Mouse (Mus musculus) urinary bladder, postnatal 36 days (tissue): Measurements from ENCODE around the gene Ercc8.

Source experiments
- DNase-seq, 2 experiments: peaks; one replicate each; pipeline ENCODE4 v3.0.0; 2022; ENCODE audit warnings: low spot score in 2 of 2, mixed read lengths in 1 of 2

The Ercc8 gene

DNA sequence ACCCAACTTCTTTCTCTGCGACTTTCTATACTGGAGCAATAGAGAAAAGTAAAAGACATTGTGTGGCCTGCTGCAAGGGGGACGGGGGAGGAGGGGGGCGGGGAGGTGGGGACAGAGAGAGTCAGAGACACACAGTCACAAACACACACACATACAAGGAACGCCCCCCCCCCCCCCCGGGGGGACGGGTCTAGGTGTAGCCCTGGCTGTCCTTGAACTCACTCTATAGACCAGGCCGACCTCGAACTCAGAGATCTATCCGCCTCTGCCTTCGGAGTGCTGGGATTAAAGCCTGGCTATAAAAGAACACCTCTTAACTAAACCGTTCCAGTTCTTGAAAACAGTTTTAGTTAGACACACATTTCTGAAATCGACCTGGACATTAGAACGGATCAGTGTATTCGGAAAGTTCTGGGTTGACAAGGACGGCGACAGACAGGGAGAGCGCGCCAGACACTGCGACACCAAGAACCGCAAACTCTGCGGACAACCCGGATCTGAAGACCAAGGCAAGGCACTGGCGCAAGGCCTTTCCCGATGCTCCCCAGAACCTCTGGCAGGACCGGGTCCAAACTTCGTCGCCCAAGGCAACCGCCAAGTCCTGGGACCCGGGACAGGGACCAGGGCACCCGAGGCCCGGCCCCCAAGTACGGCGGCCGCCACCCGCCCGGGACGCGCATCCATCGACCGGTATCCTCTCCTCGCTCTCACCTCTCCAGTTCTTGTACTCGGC lies 633 bp upstream of the Ercc8 start:
- DNase-seq, result no peak

GRCm38 (mm10) chr13:108159241-108159575 lies 677 bp downstream of the Ercc8 start:
- DNase-seq, result no peak

- DNase-seq, result no peak
Measured at GRCm38 (mm10) chr13:108159963-108160362, 1.4 kb downstream of the Ercc8 start.

GRCm38 (mm10) chr13:108163912-108164311 lies 5.4 kb downstream of the Ercc8 start:
- no peak for DNase-seq

- DNase-seq, result no peak
Measured at GRCm38 (mm10) chr13:108164621-108165020, 6.1 kb downstream of the Ercc8 start.

- DNase-seq, result no peak
Measured at GRCm38 (mm10) chr13:108170002-108170401, 11.5 kb downstream of the Ercc8 start.

- no peak for DNase-seq
Measured at GRCm38 (mm10) chr13:108170511-108170910, 12.0 kb downstream of the Ercc8 start.

GRCm38 (mm10) chr13:108179618-108180017 lies 21.1 kb downstream of the Ercc8 start:
- no peak for DNase-seq

DNA sequence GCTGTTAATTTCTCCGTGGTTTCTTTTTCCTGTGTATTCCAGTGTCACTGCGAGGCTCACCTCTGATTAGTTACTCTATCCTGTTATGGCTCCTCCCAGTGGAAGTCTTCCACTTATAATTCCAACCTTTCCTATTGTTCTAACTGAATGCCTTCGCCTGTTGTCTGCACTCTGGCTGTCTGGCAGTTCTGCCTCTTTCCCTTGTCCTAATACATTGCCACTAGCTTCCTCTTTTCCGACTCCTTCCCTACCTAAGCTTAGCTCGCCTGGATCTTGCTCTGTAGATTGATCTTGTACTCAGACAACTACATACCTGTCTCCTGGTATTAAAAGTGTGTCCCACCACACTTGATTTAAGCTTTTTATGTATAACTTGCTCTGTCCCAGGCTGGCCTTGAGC lies 22.3 kb downstream of the Ercc8 start:
- no peak for DNase-seq

- no peak for DNase-seq
Measured at GRCm38 (mm10) chr13:108184743-108185255, 26.3 kb downstream of the Ercc8 start.

GRCm38 (mm10) chr13:108185530-108185929 lies 27.0 kb downstream of the Ercc8 start:
- no peak for DNase-seq

GRCm38 (mm10) chr13:108187994-108188393 lies 29.5 kb downstream of the Ercc8 start:
- no peak for DNase-seq

- DNase-seq, result peak; percentile 44 to 57
Measured at GRCm38 (mm10) chr13:108191074-108191720, 32.7 kb downstream of the Ercc8 start.

DNA sequence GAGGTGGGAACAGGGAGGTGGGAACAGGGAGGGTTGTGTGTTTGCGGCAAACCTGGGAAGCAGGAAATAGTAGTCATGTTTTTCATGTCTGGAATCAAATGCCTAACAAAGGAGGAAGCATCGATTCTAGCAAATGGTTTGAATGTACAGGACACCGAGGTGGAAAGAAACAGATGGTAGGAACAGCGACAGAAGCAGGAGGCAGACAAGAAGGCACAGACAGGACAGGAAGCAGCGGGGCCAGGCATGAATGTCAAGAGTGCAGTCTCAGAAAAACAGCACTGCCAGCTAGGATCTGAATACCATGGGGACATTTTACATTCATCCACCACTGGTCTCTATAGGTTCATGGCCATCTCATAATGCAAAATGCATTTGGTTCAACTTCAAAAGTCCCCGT lies 36.9 kb downstream of the Ercc8 start:
- DNase-seq, result no peak

- DNase-seq, result no peak
Measured at GRCm38 (mm10) chr13:108204857-108205256, 46.3 kb downstream of the Ercc8 start.

GRCm38 (mm10) chr13:108207447-108207846 lies 48.9 kb downstream of the Ercc8 start:
- no peak for DNase-seq

DNA sequence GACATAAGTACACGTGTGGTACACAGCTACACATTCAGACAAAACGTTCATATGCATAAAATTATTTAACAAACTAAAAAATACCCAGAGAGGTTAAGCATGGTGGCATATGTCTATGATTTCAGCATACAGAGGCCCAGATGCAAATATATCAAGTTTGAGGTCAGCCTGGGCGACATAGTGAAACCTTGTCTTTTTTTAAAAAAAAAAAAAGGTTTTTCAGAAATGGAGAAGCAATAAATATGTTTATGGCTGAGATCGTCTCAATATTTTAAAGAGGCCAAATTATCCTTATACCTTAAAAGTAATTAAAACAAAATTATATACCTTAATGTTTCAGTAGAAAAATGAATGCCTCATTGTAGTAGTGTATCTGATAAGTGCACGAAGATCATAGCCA lies 49.6 kb downstream of the Ercc8 start:
- no peak for DNase-seq

- DNase-seq, result no peak
Measured at GRCm38 (mm10) chr13:108210960-108211359, 52.4 kb downstream of the Ercc8 start.

- DNase-seq, result no peak
Measured at GRCm38 (mm10) chr13:108212397-108213018, 54.0 kb downstream of the Ercc8 start.

- peak; percentile 80 to 83 for DNase-seq
Measured at GRCm38 (mm10) chr13:108214081-108214484, 55.6 kb downstream of the Ercc8 start, which contains the start of gene Elovl7. Gene Elovl7, plus strand, starts transcription at chr13:108214404.

DNA sequence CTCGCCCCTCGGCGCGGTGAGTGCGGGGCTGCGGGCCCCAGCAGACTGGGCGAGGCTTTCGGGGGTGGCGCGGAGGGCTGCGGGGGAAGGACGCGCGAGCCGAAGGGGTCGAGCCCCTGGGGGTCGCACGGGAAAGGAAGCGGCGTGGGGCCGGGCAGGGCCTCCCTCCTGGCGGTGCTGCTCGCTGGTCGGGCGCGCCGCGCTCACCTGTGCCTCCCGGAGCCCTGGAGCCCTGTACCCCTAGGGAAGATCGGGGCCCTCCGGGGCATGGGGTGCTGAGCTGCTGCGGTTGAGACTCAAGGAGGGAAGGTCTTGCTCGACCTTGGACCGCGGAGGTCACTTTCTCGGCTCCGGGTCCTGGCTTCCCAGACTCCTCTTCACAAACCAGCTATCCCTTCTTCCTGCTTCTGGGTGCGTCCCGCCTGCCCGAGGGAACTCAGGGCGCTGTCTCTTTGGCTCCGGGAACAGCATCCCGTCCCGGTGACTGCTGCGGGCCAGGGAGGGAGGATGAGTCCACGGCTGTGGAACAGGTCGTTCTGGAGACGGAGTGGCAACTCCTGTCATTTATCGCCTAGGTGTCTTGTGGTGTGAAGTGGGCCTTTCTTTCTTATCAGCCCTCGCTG lies 56.1 kb downstream of the Ercc8 start:
- DNase-seq, result peak in 1 of 2 experiments; percentile 10

- DNase-seq, result no peak
Measured at GRCm38 (mm10) chr13:108215231-108215780, 56.8 kb downstream of the Ercc8 start.
